In genomic region chr12:86948627-86949026, GRCm38 (mm10) we compare ENCODE assay signal across 8 mouse cellular contexts. TPM values are rescaled to one million over a fixed set of nuclear protein-coding genes. Genes with fewer than 3 reads are reported as not detected.
A peak's percentile ranks its signal among the peaks of the same experiment; 100 is the strongest.
DNase-seq lines count a peak whose midpoint lies in the region; ATAC-seq and TF ChIP-seq lines count a peak whose summit lies in the region.

No protein-coding gene starts in this region.

- H3K4me2 ChIP-seq in forebrain, embryonic 13.5 days: peak overlapping the region; percentile 67
- peak overlapping the region; percentile 60 for H3K4me2 ChIP-seq in midbrain, postnatal 0 days (ENCODE audit: low read depth, low read length, poor library complexity, severe bottlenecking)

- peak overlapping the region; percentile 40; the same call in 1 of the 2 replicates for H3K27ac ChIP-seq in forebrain, embryonic 13.5 days
- 0 out of 2 replicates have a peak overlapping the region, but pooled peaks have one; percentile 99 for H3K27ac ChIP-seq in midbrain, postnatal 0 days (ENCODE audit: low read depth, low read length)

- H3K9me3 ChIP-seq in G1E (replicated peaks): no peaks in the 10 kb centered on the region
- H3K9me3 ChIP-seq in forebrain, embryonic 13.5 days (replicated peaks): no peaks in the 10 kb centered on the region
- no peaks in the 10 kb centered on the region for H3K9me3 ChIP-seq in midbrain, postnatal 0 days (ENCODE audit: low read length)

- peak overlapping the region; percentile 82 for H3K9ac ChIP-seq in forebrain, embryonic 13.5 days
- H3K9ac ChIP-seq in midbrain, postnatal 0 days (replicated peaks; ENCODE audit: low read length, poor library complexity, severe bottlenecking): no peak overlapping the region

- H3K36me3 ChIP-seq in G1E (replicated peaks): peaks cover 31% of the 10 kb centered on the region
- peaks cover 13% of the 10 kb centered on the region for H3K36me3 ChIP-seq in forebrain, embryonic 13.5 days (ENCODE audit: poor library complexity, severe bottlenecking)
- H3K36me3 ChIP-seq in midbrain, postnatal 0 days (ENCODE audit: insufficient read depth, low read length): no peaks in the 10 kb centered on the region

- WGBS in forebrain, embryonic 13.5 days: 44% methylated on average over 6 of the region's 6 CpGs
- WGBS in large intestine, adult 2 months: 4% methylated on average over 6 of the region's 6 CpGs
- WGBS in midbrain, postnatal 0 days: 52% methylated on average over 6 of the region's 6 CpGs

- H3K4me1 ChIP-seq in G1E (ENCODE audit: insufficient read depth, low read depth, low read length): peaks cover 64% of the 10 kb centered on the region
- peaks cover 54% of the 10 kb centered on the region for H3K4me1 ChIP-seq in forebrain, embryonic 13.5 days
- peaks cover 14% of the 10 kb centered on the region for H3K4me1 ChIP-seq in midbrain, postnatal 0 days (ENCODE audit: insufficient read depth, low read length)

- peak overlapping the region; percentile 77; the same call in 1 of the 2 replicates for H3K4me3 ChIP-seq in G1E (ENCODE audit: low read depth, low read length)
- peak overlapping the region; percentile 60; the same call in 1 of the 2 replicates for H3K4me3 ChIP-seq in forebrain, embryonic 13.5 days
- peak overlapping the region; percentile 61; the same call in 1 of the 2 replicates for H3K4me3 ChIP-seq in midbrain, postnatal 0 days (ENCODE audit: low read depth, low read length)

- peak; percentile 36 for DNase-seq in adrenal gland, postnatal 14 days
- no peak for DNase-seq in adrenal gland, adult 8-10 months
- no peak for DNase-seq in G1E (ENCODE audit: low spot score)
- peak; percentile 99 for DNase-seq in large intestine, adult 2 months (ENCODE audit: low read depth, low spot score)
- DNase-seq in midbrain, postnatal 0 days (ENCODE audit: low spot score): peak; percentile 40
- no peak for DNase-seq in urinary bladder, postnatal 25 days (ENCODE audit: low spot score)

- H3K27me3 ChIP-seq in G1E (ENCODE audit: insufficient read depth, low read length): no peaks in the 10 kb centered on the region; the same call in 1 of the 2 replicates
- H3K27me3 ChIP-seq in forebrain, embryonic 13.5 days: no peaks in the 10 kb centered on the region
- H3K27me3 ChIP-seq in midbrain, postnatal 0 days (ENCODE audit: insufficient read depth, low read length): no peaks in the 10 kb centered on the region

- ATAC-seq in G1E (ENCODE audit: extremely low read depth, insufficient number of reproducible peaks, low FRiP score, poor library complexity, severe bottlenecking): no peak
- no peak for ATAC-seq in forebrain, embryonic 13.5 days
- no peak for ATAC-seq in midbrain, postnatal 0 days (ENCODE audit: low FRiP score)
- no peak for ATAC-seq in monocyte, adult 5-6 weeks (replicated peaks; ENCODE audit: insufficient number of reproducible peaks, low FRiP score, low TSS enrichment, poor library complexity, severe bottlenecking)

- TF ChIP-seq CTCF in G1E (IDR thresholded peaks at IDR 0.05; ENCODE audit: low read depth, low read length): no peak
- no peak for TF ChIP-seq CTCF in midbrain, postnatal 0 days (IDR thresholded peaks at IDR 0.05)

RNA-seq across cellular contexts. Expression of gene Cipc, which starts 1.8 kb away (rescaled TPM):
- 26.2 and 29.1 TPM in 2 replicates for total RNA-seq in adrenal gland, postnatal 14 days (2021)
- 10 to 100 TPM; 25.4 to 43.9 (median 32.1) TPM for total RNA-seq in adrenal gland, adult 8-10 months (2022)
- 89.5 and 104 TPM in 2 replicates for total RNA-seq in G1E (2014; fragmentation: Nextera tagmentation)
- 70.0 and 75.9 TPM in 2 replicates for total RNA-seq in G1E (2017)
- 35.5 and 42.7 TPM in 2 replicates for polyA plus RNA-seq in G1E (2012)
- polyA plus RNA-seq in forebrain, embryonic 13.5 days (2015; fragmentation: Nextera tagmentation; extraction: Ambion mirVana): 46.1 and 53.1 TPM in 2 replicates
- 16.5 and 24.2 TPM in 2 replicates for polyA plus RNA-seq in large intestine, adult 2 months (2012; rRNA removed)
- total RNA-seq in midbrain, postnatal 0 days (2014; rRNA removed): 65.7 and 77.5 TPM in 2 replicates
- 34.6 and 37.6 TPM in 2 replicates for polyA plus RNA-seq in midbrain, postnatal 0 days (2015; fragmentation: Nextera tagmentation; extraction: Ambion mirVana)
- 25.1 to 34.7 TPM (median 25.9 TPM) in 3 replicates for total RNA-seq in monocyte, adult 5-6 weeks (2017)

RNA-seq across cellular contexts. Expression of gene Zdhhc22, which starts 41.6 kb away (rescaled TPM):
- total RNA-seq in adrenal gland, postnatal 14 days (2021): 0.59 and 1.1 TPM in 2 replicates
- total RNA-seq in adrenal gland, adult 8-10 months (2022): 1 to 10 TPM; 1.8 to 4.7 (median 3.0) TPM
- total RNA-seq in G1E (2014; fragmentation: Nextera tagmentation) (not detected in 2 replicates), G1E (2017) (0.06 and 0.11 TPM in 2 replicates)
- polyA plus RNA-seq in G1E (2012): not detected in 2 replicates
- 2.3 and 2.7 TPM in 2 replicates for polyA plus RNA-seq in forebrain, embryonic 13.5 days (2015; fragmentation: Nextera tagmentation; extraction: Ambion mirVana)
- polyA plus RNA-seq in large intestine, adult 2 months (2012; rRNA removed): not detected in 2 replicates
- 19.4 and 21.9 TPM in 2 replicates for total RNA-seq in midbrain, postnatal 0 days (2014; rRNA removed)
- polyA plus RNA-seq in midbrain, postnatal 0 days (2015; fragmentation: Nextera tagmentation; extraction: Ambion mirVana): 30.9 and 32.2 TPM in 2 replicates
- total RNA-seq in monocyte, adult 5-6 weeks (2017): 0.38 TPM in 1 of 3 replicates, not detected in the others

Comparison
In these comparisons a context has a peak if more than half of its experiments do, and no peak if none do; other contexts are left out.
1. DNase-seq: peak in adrenal gland, postnatal 14 days (single experiment), large intestine, adult 2 months (single experiment) and midbrain, postnatal 0 days (single experiment); none in adrenal gland, adult 8-10 months (single experiment), G1E (single experiment) and urinary bladder, postnatal 25 days (single experiment).
2. Peak in every context shown above with its lines, with median percentiles within 50 percentile points of each other: H3K4me3 ChIP-seq.